Comparison of ENCODE assay signal across 9 mouse cellular contexts in the genomic region with DNA sequence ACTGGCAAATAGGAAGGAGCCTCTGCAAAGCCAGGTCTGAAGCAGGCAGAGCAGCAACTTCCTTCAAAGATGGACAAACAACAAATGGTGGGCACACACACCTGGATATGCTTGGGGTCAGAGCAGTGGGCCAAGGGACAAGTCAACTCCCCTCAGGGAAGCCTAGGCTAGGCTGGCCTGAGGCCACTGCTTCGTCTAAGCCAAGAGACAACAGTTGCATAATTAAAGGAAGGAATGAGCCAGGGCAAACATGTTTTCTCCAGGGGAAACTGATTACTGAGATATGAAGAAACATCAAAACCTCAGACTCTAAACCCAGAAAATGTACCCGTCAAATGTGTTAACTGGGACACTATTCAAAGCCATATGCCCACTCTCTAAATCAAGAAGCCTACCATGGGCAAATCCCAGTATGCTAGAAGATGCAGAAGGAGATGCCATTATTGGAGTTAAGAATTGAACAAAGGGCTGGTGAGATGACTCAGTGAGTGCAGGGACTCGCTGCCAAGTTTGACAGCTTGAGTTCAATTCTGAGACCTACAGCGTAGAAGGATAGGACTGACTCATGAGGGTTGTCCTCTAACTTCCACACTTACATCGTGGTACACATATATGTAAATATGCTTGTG.
DNase-seq lines count a peak whose midpoint lies in the region; ATAC-seq lines count a peak whose summit lies in the region.
"Had no signal": no experiment of that assay in that cellular context is flagged by ENCODE, and none has a peak within 500 bp of the region (broad histone marks: within the 10 kb centered on the region; RNA-seq: fewer than 3 reads in every experiment).

No protein-coding gene starts in this region.

- WGBS in liver, embryonic 12.5 days (ENCODE audit: insufficient replicate concordance): 59% methylated on average over 5 of the region's 5 CpGs

- H3K36me3 ChIP-seq in liver, embryonic 12.5 days: no peaks in the 10 kb centered on the region
- H3K36me3 ChIP-seq: hindbrain, embryonic 15.5 days had no signal

- no peak for ATAC-seq in activated CD4-positive, CD25-positive, alpha-beta regulatory T cell, adult 4 months
- ATAC-seq in liver, embryonic 12.5 days: no peak
- no peak for ATAC-seq in megakaryocyte-erythroid progenitor cell, adult 5-6 weeks (replicated peaks; ENCODE audit: low FRiP score, low TSS enrichment, poor library complexity, severe bottlenecking)

- H3K4me3 ChIP-seq in liver, embryonic 12.5 days: no peak overlapping the region
- H3K4me3 ChIP-seq: hindbrain, embryonic 15.5 days had no signal

- no peaks in the 10 kb centered on the region for H3K27me3 ChIP-seq in liver, embryonic 12.5 days (replicated peaks)
- H3K27me3 ChIP-seq: hindbrain, embryonic 15.5 days had no signal

- no peak overlapping the region for H3K27ac ChIP-seq in liver, embryonic 12.5 days
- H3K27ac ChIP-seq: hindbrain, embryonic 15.5 days had no signal

- no peaks in the 10 kb centered on the region for H3K9me3 ChIP-seq in liver, embryonic 12.5 days (replicated peaks)
- H3K9me3 ChIP-seq: hindbrain, embryonic 15.5 days had no signal

- no peaks in the 10 kb centered on the region for H3K4me1 ChIP-seq in liver, embryonic 12.5 days

- no peak overlapping the region for H3K9ac ChIP-seq in liver, embryonic 12.5 days
- H3K9ac ChIP-seq: hindbrain, embryonic 15.5 days had no signal

- peak; percentile 57 to 74 for DNase-seq in layer of hippocampus, adult 18-20 months (ENCODE audit: low spot score in 2 of 2)
- no peak for DNase-seq in layer of hippocampus, postnatal 14 days (ENCODE audit: low spot score in 2 of 2)
- peak; percentile 66 for DNase-seq in cerebellum, adult 9-11 months
- peak; percentile 31 to 36 for DNase-seq in layer of hippocampus, postnatal 36 days
- peak; percentile 54 for DNase-seq in right cerebral cortex, postnatal 25 days

- H3K4me2 ChIP-seq in liver, embryonic 12.5 days: no peak overlapping the region
- H3K4me2 ChIP-seq: hindbrain, embryonic 15.5 days had no signal

Comparison
In these comparisons a context has a peak if more than half of its experiments do, and no peak if none do; other contexts are left out.
1. DNase-seq: peak in layer of hippocampus, adult 18-20 months (2 of 2), cerebellum, adult 9-11 months (single experiment), layer of hippocampus, postnatal 36 days (2 of 2) and right cerebral cortex, postnatal 25 days (single experiment); none in layer of hippocampus, postnatal 14 days (0 of 2).